Mouse (Mus musculus) brain, embryonic 14.5 days (tissue): Measurements from ENCODE around the gene Slc5a11.

Source experiments
- CTCF ChIP-seq: fragments of 200-500 bp; IDR thresholded peaks from 2 replicates; pipeline ENCODE4 v1.5.1; 2012; ENCODE audit warnings: inconsistent platforms, mild to moderate bottlenecking, moderate library complexity, borderline replicate concordance; ENCODE audit not compliant: insufficient read depth, insufficient read length; ENCODE audit errors: extremely low read depth
- POLR2A ChIP-seq: fragments of 200-500 bp; IDR thresholded peaks from 2 replicates; pipeline ENCODE4 v1.6.1; 2012; ENCODE audit warnings: mild to moderate bottlenecking, inconsistent platforms, borderline replicate concordance; ENCODE audit not compliant: poor library complexity, insufficient read depth, insufficient read length, severe bottlenecking; ENCODE audit errors: extremely low read depth

- no peak for TF ChIP-seq POLR2A
- TF ChIP-seq CTCF, result no peak
Observed at GRCm38 (mm10) chr7:123246504-123247084, 32.0 kb downstream of the Slc5a11 start.
